11 mouse cellular contexts compared by ENCODE assay signal in the genomic region with DNA sequence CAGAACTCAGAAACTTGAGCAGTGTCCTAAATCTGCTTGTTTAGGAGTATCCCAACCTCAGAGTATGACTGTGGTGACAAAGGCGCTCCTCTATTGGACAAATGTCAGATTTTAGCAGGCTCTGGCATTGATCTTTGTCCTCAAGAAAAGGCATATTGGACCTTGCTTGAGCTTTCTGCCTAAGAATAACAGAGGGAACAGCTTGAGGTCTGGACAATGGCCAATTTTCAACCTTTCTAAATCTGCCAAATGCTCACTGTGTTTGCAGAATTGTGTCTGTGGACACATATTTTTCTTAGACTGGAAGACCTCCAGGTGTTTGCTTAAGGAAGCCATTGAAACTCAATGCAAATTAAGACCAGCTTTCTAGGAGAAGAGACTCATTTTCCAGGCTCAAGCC. TPM values are rescaled to one million over a fixed set of nuclear protein-coding genes. Genes with fewer than 3 reads are reported as not detected.
A peak's percentile ranks its signal among the peaks of the same experiment; 100 is the strongest.
DNase-seq lines count a peak whose midpoint lies in the region; ATAC-seq lines count a peak whose summit lies in the region.
"Had no signal": no experiment of that assay in that cellular context is flagged by ENCODE, and none has a peak within 500 bp of the region (broad histone marks: within the 10 kb centered on the region; RNA-seq: fewer than 3 reads in every experiment).

No protein-coding gene starts in this region.

- peak; percentile 12 for DNase-seq in embryo, embryonic 10.5 days (ENCODE audit: low spot score)
- no peak for DNase-seq in embryo, embryonic 10 days (ENCODE audit: low spot score)
- peak; percentile 10 to 26 for DNase-seq in kidney, adult 8-10 months
- DNase-seq in kidney, postnatal 25 days, result no peak
- peak; percentile 9 for DNase-seq in Muller cell, postnatal 12 days (ENCODE audit: inconsistent ontology term)
- DNase-seq in cerebellum, adult 9-10 months, result peak; percentile 66
- no peak for DNase-seq in spleen, postnatal 10 days (ENCODE audit: low spot score in 2 of 2)
- DNase-seq: adrenal gland, postnatal 25 days; gastrocnemius, postnatal 36 days; right cerebral cortex, adult 18-20 months had no signal

- no peak for ATAC-seq in CD4-positive, CD25-positive, alpha-beta regulatory T cell, adult 4 months

RNA-seq across cellular contexts. Expression of a gene that starts 23.0 kb away (rescaled TPM):
- polyA plus RNA-seq in CD4-positive, CD25-positive, alpha-beta regulatory T cell, adult 4 months (2017; shearing (Covaris generic)), result under 1 TPM in 1 of 2 experiments, not detected in 1; 0.03 TPM

Comparison
In these comparisons a context has a peak if more than half of its experiments do, and no peak if none do; other contexts are left out.
1. DNase-seq: peak in embryo, embryonic 10.5 days (single experiment), kidney, adult 8-10 months (2 of 2), Muller cell, postnatal 12 days (single experiment) and cerebellum, adult 9-10 months (single experiment); none in embryo, embryonic 10 days (single experiment), kidney, postnatal 25 days (0 of 2) and spleen, postnatal 10 days (0 of 2).